Mouse (Mus musculus) testis, adult 2 months (tissue): ENCODE data around the gene Me1. TPM values are rescaled to one million over a fixed set of nuclear protein-coding genes. Genes with fewer than 3 reads are reported as not detected.

ENCODE experiments used
- H3K27ac ChIP-seq: fragments of 200-500 bp; 2 replicates; pipeline ENCODE4 v1.5.1; 2012; ENCODE audit warnings: low read depth, low read length; ENCODE audit not compliant: control insufficient read depth, insufficient read depth
- H3K27me3 ChIP-seq: fragments of 200-500 bp; 2 replicates; pipeline ENCODE4 v1.6.1; 2012; ENCODE audit warnings: mild to moderate bottlenecking, low read length, moderate library complexity; ENCODE audit not compliant: control insufficient read depth, insufficient read depth
- H3K36me3 ChIP-seq: fragments of 200-500 bp; 2 replicates; pipeline ENCODE4 v1.6.1; 2012; ENCODE audit warnings: mild to moderate bottlenecking, low read length; ENCODE audit not compliant: control insufficient read depth, insufficient read depth
- H3K4me1 ChIP-seq: fragments of 200-500 bp; 2 replicates; pipeline ENCODE4 v1.6.1; 2012; ENCODE audit warnings: low read length; ENCODE audit not compliant: control insufficient read depth, insufficient read depth
- H3K4me3 ChIP-seq: fragments of 200-500 bp; 2 replicates; pipeline ENCODE4 v1.5.1; 2012; ENCODE audit warnings: low read depth, mild to moderate bottlenecking, low read length, moderate library complexity, mixed read lengths; ENCODE audit not compliant: control insufficient read depth
- CTCF ChIP-seq: fragments of 200-500 bp; IDR thresholded peaks from 2 replicates; pipeline ENCODE4 v1.5.1; 2012; ENCODE audit warnings: low read depth, mild to moderate bottlenecking, inconsistent platforms, low read length, moderate library complexity; ENCODE audit not compliant: control insufficient read depth, insufficient read depth, insufficient replicate concordance
- POLR2A ChIP-seq: fragments of 200-500 bp; IDR thresholded peaks from 2 replicates; pipeline ENCODE4 v1.6.1; 2012; ENCODE audit warnings: low read depth, mild to moderate bottlenecking, inconsistent platforms, low read length, moderate library complexity; ENCODE audit not compliant: control insufficient read depth
- polyA plus RNA-seq: library from polyadenylated mRNA; depleted of rRNA; stranded (reverse); fragments of >200 nt; gene quantifications from 2 replicates; pipeline ENCODE4 v1.2.3, GENCODE M21; 2012

Me1 gene
- polyA plus RNA-seq, 1 experiment = 144 TPM

DNA sequence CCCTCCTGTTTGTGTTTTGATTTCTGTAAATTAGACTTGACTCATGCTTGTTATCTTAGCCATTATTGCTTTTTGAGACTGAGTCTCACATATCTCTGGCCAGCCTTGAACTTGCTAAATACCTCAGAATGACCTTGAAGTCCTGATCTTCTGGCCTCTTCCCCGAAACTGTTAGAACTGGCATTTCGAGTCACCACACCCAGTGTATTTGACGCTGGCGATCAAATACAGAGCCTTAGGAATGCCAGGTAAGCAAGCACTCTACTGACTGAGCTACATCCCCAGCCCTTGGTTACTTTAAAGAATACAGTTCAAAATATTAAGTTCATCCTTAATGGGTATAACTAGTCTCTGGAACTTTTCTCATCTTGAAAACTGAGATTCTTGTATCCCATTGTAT, 29.3 kb upstream of the Me1 start:
- H3K4me3 ChIP-seq = no peak overlapping the region
- H3K4me1 ChIP-seq = no peaks in the 10 kb centered on the region
- no peaks in the 10 kb centered on the region for H3K27me3 ChIP-seq
- no peak for TF ChIP-seq POLR2A
- no peak for TF ChIP-seq CTCF
- H3K36me3 ChIP-seq = no peaks in the 10 kb centered on the region
- H3K27ac ChIP-seq = no peak overlapping the region

DNA sequence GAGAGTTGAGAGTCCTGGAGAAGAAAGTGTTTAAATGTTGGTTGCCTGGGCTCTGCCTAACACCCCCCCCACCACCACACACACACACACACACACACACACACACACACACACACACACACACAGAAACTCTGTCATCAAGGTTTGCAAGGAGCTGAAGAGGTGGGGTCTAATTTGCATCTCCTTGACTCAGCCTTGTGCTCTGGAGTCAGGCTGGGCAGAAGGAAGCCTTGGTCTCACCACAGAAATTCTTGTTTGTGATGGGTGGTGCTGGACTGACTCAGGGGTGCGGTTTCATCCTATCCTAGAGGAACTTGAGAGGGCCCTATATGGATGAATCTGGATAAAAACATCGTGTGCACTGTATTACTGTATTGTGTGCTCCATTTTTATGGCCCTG, 25.0 kb upstream of the Me1 start:
- Histone ChIP-seq H3K27ac (no peak overlapping the region), H3K27me3 (no peaks in the 10 kb centered on the region), H3K4me1 (no peaks in the 10 kb centered on the region; the same call in 1 of the 2 replicates), H3K36me3 (no peaks in the 10 kb centered on the region), H3K4me3 (no peak overlapping the region)
- no peak for TF ChIP-seq CTCF
- no peak for TF ChIP-seq POLR2A

DNA sequence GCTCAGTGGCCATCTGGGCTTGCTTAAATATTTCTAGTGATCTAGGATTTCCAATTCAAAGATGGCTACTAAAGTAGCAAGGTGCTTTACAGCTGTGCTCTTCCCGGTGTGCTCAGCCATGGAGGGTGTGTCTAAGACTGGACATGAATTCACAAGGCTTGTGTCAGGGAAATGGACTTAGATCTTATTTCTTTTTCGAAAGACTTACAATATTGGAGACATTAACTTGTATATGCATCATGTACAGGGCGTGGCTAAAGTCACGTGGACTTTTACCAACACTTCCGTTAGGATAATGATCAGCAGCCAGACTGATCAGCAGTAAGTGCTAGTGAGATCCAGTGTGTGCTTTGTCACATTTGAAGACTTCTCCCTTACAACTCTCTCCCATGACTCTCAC, 24.5 kb upstream of the Me1 start:
- H3K27me3 ChIP-seq = no peaks in the 10 kb centered on the region
- no peaks in the 10 kb centered on the region; the same call in 1 of the 2 replicates for H3K4me1 ChIP-seq
- no peak overlapping the region for H3K4me3 ChIP-seq
- no peaks in the 10 kb centered on the region for H3K36me3 ChIP-seq
- TF ChIP-seq POLR2A (no peak), CTCF (no peak)
- H3K27ac ChIP-seq = no peak overlapping the region

DNA sequence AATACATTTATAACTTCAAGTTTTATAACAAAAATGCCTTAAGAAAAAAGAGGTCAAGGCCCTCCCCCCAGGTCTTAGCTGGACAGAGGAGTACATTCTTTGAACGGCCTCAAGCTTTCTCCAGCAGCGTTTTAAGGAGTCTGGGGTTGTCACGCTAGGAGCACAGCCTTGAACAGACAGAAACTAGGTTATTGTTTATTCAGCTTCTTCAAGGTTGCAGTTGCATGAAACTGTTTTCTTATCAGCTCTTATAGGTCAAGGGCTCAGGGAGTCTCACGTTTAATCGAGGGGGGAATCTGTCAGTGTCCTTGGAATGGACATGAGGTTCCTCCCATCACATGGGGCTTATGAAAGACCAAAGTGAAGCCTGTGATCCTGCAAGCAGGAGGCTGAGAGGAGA, 21.4 kb upstream of the Me1 start:
- H3K27me3 ChIP-seq = no peaks in the 10 kb centered on the region
- no peak overlapping the region for H3K4me3 ChIP-seq
- TF ChIP-seq CTCF (no peak), POLR2A (no peak)
- H3K4me1 ChIP-seq = no peaks in the 10 kb centered on the region; the same call in 1 of the 2 replicates
- H3K36me3 ChIP-seq = no peaks in the 10 kb centered on the region
- H3K27ac ChIP-seq = peak overlapping the region; percentile 84

DNA sequence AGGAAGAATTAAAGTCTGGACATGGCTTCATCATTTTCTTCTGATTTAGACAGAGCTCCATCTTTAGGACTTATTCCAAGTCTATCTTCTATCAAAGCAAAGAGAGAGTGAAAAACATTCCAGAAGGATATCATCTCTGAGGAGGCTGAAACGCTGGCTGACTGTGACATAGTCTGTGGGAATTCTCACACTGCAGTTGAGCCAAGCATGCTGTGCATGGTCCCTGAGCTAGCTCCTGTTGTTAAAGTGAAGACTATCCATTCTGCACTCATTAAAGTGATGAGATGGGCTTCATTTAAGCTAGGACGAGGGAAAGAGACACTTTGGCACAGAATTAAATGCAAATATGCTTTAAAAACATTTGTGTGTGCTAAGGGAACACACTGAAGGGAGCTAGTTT, 20.8 kb upstream of the Me1 start:
- peak overlapping the region; percentile 82 for H3K27ac ChIP-seq
- H3K4me3 ChIP-seq = no peak overlapping the region
- TF ChIP-seq CTCF (no peak), POLR2A (no peak)
- H3K36me3 ChIP-seq = no peaks in the 10 kb centered on the region
- H3K4me1 ChIP-seq = no peaks in the 10 kb centered on the region; the same call in 1 of the 2 replicates
- no peaks in the 10 kb centered on the region for H3K27me3 ChIP-seq

DNA sequence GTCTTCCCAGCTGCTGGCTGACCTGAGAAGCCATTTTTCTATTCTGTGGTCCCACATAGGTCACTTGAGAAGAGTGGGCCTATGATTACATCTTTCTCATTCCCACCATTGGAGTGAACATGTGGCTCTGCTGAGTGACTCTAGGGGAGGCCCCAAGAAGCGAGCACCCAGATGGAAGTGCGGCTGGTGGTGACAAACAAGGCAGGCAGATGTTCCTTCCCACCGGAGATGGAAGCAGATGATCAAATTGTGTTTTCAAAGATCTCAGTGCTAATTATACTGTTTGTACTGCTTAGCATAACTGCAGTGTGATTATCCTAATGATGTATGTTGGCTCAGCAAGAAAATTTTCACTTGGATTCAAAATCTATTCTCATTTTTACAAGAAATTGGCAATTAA, 18.3 kb upstream of the Me1 start:
- no peak overlapping the region for H3K4me3 ChIP-seq
- no peaks in the 10 kb centered on the region for H3K36me3 ChIP-seq
- H3K27me3 ChIP-seq = no peaks in the 10 kb centered on the region
- no peaks in the 10 kb centered on the region; the same call in 1 of the 2 replicates for H3K4me1 ChIP-seq
- no peak for TF ChIP-seq CTCF
- no peak overlapping the region for H3K27ac ChIP-seq

DNA sequence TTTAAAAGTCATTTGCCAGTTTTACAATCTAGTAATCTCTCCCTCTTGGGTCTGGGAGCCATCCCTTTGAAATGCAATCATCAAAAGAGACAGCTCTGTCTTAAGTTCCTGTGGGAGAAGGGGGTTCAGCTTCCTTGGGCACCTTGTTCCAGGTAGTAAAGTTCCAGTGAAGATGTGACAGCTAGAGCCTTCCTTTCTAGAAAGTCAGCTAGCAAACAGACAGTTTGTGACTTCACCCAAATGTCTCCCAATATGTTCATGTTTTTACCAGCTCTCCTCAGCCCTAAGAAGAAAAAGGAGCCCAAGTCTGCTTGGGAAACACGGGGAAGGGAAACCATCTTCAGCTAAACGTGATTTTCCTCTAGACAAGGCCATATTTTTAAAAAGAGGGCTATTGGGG, 16.9 kb upstream of the Me1 start:
- Histone ChIP-seq H3K4me1 (peaks cover 2% of the 10 kb centered on the region; the same call in 1 of the 2 replicates), H3K4me3 (no peak overlapping the region), H3K27me3 (no peaks in the 10 kb centered on the region), H3K36me3 (no peaks in the 10 kb centered on the region), H3K27ac (no peak overlapping the region)
- no peak for TF ChIP-seq POLR2A
- no peak for TF ChIP-seq CTCF

DNA sequence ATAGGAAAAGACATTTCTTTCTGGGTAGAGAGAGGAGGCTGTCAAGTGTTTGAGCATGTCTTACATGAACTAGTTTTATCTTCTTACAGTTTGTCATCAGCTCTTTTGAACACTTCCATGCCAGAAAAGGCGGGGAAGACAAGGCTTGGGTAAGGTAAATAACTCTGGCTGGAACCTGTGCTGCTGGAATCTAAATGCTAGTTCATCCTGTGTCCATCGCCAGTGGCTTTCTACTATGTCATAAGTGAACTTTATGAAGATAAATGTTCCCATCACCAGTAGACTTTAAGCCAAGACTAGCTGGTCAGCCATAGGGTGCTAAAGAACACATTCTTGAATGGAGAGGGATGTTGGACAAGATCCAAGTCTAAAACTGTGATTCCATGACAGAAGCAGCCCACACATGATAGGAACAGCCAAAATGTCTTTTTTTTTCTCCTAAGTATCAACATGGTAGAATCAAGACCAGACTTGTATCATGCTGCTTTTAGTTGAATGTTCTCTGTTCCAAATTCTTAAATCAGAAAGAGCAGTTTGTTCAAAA, 14.4 kb upstream of the Me1 start:
- H3K27ac ChIP-seq = peak overlapping the region; percentile 29; the same call in 1 of the 2 replicates
- H3K4me3 ChIP-seq = no peak overlapping the region
- TF ChIP-seq CTCF (no peak), POLR2A (no peak)
- H3K27me3 ChIP-seq = no peaks in the 10 kb centered on the region
- H3K4me1 ChIP-seq = peaks cover 2% of the 10 kb centered on the region; the same call in 1 of the 2 replicates
- no peaks in the 10 kb centered on the region for H3K36me3 ChIP-seq
